In the genomic region with DNA sequence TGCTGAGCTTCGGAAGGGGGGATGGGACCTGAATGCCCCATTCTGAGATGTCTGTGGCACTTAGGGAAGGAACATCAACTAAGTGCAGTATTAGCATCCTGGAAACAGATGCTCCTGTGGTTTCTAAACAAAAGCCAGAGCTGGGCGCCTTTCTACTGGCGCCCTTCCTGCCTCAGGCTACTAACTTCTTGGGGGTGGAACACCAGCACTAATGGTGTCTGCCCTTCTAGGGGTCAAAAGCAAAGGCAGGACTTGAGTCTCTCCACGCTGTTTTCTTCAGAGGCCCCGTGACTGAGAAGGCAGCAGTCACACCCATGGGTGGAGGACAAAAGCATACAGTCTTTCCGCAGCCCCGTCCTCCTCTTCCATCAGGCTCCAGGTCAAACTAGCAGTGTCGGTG, we compare ENCODE assay signal across 29 mouse cellular contexts. TPM values are rescaled to one million over a fixed set of nuclear protein-coding genes. Genes with fewer than 3 reads are reported as not detected.
DNase-seq lines count a peak whose midpoint lies in the region; ATAC-seq and TF ChIP-seq lines count a peak whose summit lies in the region.
"Had no signal": no experiment of that assay in that cellular context is flagged by ENCODE, and none has a peak within 500 bp of the region (broad histone marks: within the 10 kb centered on the region; RNA-seq: fewer than 3 reads in every experiment).

No protein-coding gene starts in this region.

- H3K27ac ChIP-seq in lung, embryonic 14.5 days (ENCODE audit: low read depth) = no peak overlapping the region
- H3K27ac ChIP-seq in ES-E14 (ENCODE audit: insufficient read depth, low read depth, low read length, poor library complexity, severe bottlenecking) = peak overlapping the region; percentile 44; the same call in 1 of the 2 replicates
- no peak overlapping the region for H3K27ac ChIP-seq in embryonic facial prominence, embryonic 11.5 days (replicated peaks; ENCODE audit: low read depth, low read length)
- H3K27ac ChIP-seq: hindbrain, embryonic 14.5 days; limb, embryonic 15.5 days; liver, embryonic 15.5 days had no signal

- ATAC-seq in lung, embryonic 14.5 days (ENCODE audit: insufficient read depth) = no peak
- ATAC-seq in embryonic facial prominence, embryonic 11.5 days (replicated peaks; ENCODE audit: insufficient number of reproducible peaks, low FRiP score, low TSS enrichment, low read depth) = no peak
- ATAC-seq in megakaryocyte progenitor cell, adult 5-6 weeks (replicated peaks; ENCODE audit: poor library complexity) = no peak

- H3K36me3 ChIP-seq in lung, embryonic 14.5 days (ENCODE audit: insufficient read depth) = no peaks in the 10 kb centered on the region
- peaks cover 8% of the 10 kb centered on the region for H3K36me3 ChIP-seq in ES-E14 (ENCODE audit: control insufficient read depth, insufficient read depth, low read length, poor library complexity, severe bottlenecking)
- H3K36me3 ChIP-seq in embryonic facial prominence, embryonic 11.5 days (replicated peaks; ENCODE audit: control insufficient read depth, insufficient read depth, low read depth, low read length) = no peaks in the 10 kb centered on the region
- H3K36me3 ChIP-seq: G1E; heart, embryonic 10.5 days; limb, embryonic 15.5 days; liver, embryonic 15.5 days had no signal

- peaks cover 16% of the 10 kb centered on the region for H3K27me3 ChIP-seq in lung, embryonic 14.5 days (ENCODE audit: insufficient read depth, low read length)
- H3K27me3 ChIP-seq in embryonic facial prominence, embryonic 11.5 days (ENCODE audit: control insufficient read depth, insufficient read depth, low read length) = peaks cover 8% of the 10 kb centered on the region

- H3K4me3 ChIP-seq in lung, embryonic 14.5 days (ENCODE audit: low read depth, low read length) = no peak overlapping the region
- peak overlapping the region; percentile 44 to 50 for H3K4me3 ChIP-seq in ES-E14 (ENCODE audit: insufficient read depth in 1 of 2, low read depth in 1 of 2, low read length in 2 of 2, poor library complexity in 1 of 2, severe bottlenecking in 1 of 2)
- no peak overlapping the region for H3K4me3 ChIP-seq in embryonic facial prominence, embryonic 11.5 days (ENCODE audit: low read depth, low read length)

- H3K9me3 ChIP-seq in lung, embryonic 14.5 days (ENCODE audit: low read depth, low read length) = no peaks in the 10 kb centered on the region
- H3K9me3 ChIP-seq in ES-E14 (ENCODE audit: control insufficient read depth, insufficient read depth, low read depth, low read length) = no peaks in the 10 kb centered on the region
- H3K9me3 ChIP-seq in embryonic facial prominence, embryonic 11.5 days (replicated peaks; ENCODE audit: control insufficient read depth, low read length) = no peaks in the 10 kb centered on the region
- H3K9me3 ChIP-seq: G1E; heart, embryonic 10.5 days; limb, embryonic 15.5 days; liver, embryonic 15.5 days; megakaryocyte, embryonic 14.5 days had no signal

- TF ChIP-seq CTCF in lung, embryonic 14.5 days (IDR thresholded peaks at IDR 0.05; ENCODE audit: low read depth) = no peak

- 52% methylated on average over 8 of the region's 8 CpGs for WGBS in lung, embryonic 14.5 days
- 38% methylated on average over 8 of the region's 8 CpGs for WGBS in embryonic facial prominence, embryonic 11.5 days

- H3K4me1 ChIP-seq in lung, embryonic 14.5 days (ENCODE audit: insufficient read depth) = no peaks in the 10 kb centered on the region; the same call in 1 of the 2 replicates
- H3K4me1 ChIP-seq in ES-E14 (ENCODE audit: control insufficient read depth in 2 of 2, insufficient read depth in 2 of 2, low read length in 2 of 2, poor library complexity in 1 of 2) = peaks cover 0 to 12% of the 10 kb centered on the region in 2 experiments; a peak in 3 of 4 replicates
- H3K4me1 ChIP-seq in embryonic facial prominence, embryonic 11.5 days (ENCODE audit: control insufficient read depth, insufficient read depth, low read length) = peaks cover 5% of the 10 kb centered on the region; the same call in 1 of the 2 replicates

- H3K9ac ChIP-seq in lung, embryonic 14.5 days = no peak overlapping the region
- H3K9ac ChIP-seq in ES-E14 (ENCODE audit: insufficient read depth, low read depth, low read length, poor library complexity, severe bottlenecking) = peak overlapping the region; percentile 13; the same call in 1 of the 2 replicates
- H3K9ac ChIP-seq in embryonic facial prominence, embryonic 11.5 days (replicated peaks; ENCODE audit: low read length) = no peak overlapping the region
- H3K9ac ChIP-seq: limb, embryonic 15.5 days; liver, embryonic 15.5 days had no signal

- in situ Hi-C loops in ES-E14 (cut with MboI; ENCODE audit: low sequenced_read_pairs in 2 of 2, unreplicated experiment in 2 of 2) = no loop called here

- peak overlapping the region; percentile 70 for H3K4me2 ChIP-seq in lung, embryonic 14.5 days
- no peak overlapping the region for H3K4me2 ChIP-seq in embryonic facial prominence, embryonic 11.5 days (ENCODE audit: low read depth, low read length)

- DNase-seq in lung, embryonic 14.5 days = peak; percentile 7
- DNase-seq in lung, postnatal 4 days = no peak
- peak; percentile 89 for DNase-seq in ES-E14 (ENCODE audit: low read depth, low spot score)
- peak; percentile 17 for DNase-seq in embryonic facial prominence, embryonic 11.5 days (ENCODE audit: low spot score)
- peak; percentile 11 for DNase-seq in retina, postnatal 1 day
- DNase-seq in spleen, postnatal 4 days (ENCODE audit: low spot score in 2 of 2) = no peak
- DNase-seq: adrenal gland, postnatal 36 days; cerebellum, adult 11-12 months; cerebellum, postnatal 14 days; heart, postnatal 14 days; right cerebral cortex, postnatal 4 days; thymus, adult 2 months had no signal

TF ChIP-seq in ES-E14, 5 proteins besides CTCF, POLR2A, EP300 and RAD21:
- TF ChIP-seq ZNF384 (IDR thresholded peaks at IDR 0.05; ENCODE audit: low read depth, low read length) (no peak), MAFK (IDR thresholded peaks at IDR 0.05; ENCODE audit: insufficient read depth, low read depth, low read length) (no peak), CHD2 (IDR thresholded peaks at IDR 0.05; ENCODE audit: low read depth, low read length) (no peak), HCFC1 (IDR thresholded peaks at IDR 0.05; ENCODE audit: borderline replicate concordance, insufficient read depth, low read length) (no peak), ZC3H11A (IDR thresholded peaks at IDR 0.05; ENCODE audit: borderline replicate concordance, low read depth, low read length) (no peak)

RNA-seq across cellular contexts. Expression of a gene that starts 0.9 kb away (rescaled TPM):
- polyA plus RNA-seq in lung, embryonic 14.5 days (2014; fragmentation: Nextera tagmentation; extraction: Ambion mirVana) = 1.7 and 1.9 TPM in 2 replicates
- total RNA-seq in ES-E14 (2012; rRNA removed) = 5.6 and 11.3 TPM in 2 replicates
- 2.6 and 2.7 TPM in 2 replicates for polyA plus RNA-seq in embryonic facial prominence, embryonic 11.5 days (2014; fragmentation: Nextera tagmentation; extraction: Ambion mirVana)
- total RNA-seq in megakaryocyte progenitor cell, adult 5-6 weeks (2015) = not detected in 2 replicates
- not detected in 2 replicates for total RNA-seq in megakaryocyte progenitor cell, adult 5-6 weeks (2017)
- total RNA-seq: G1E; gastrocnemius, postnatal 4 days; heart, postnatal 14 days; neutrophil, adult 5-6 weeks had no signal
- polyA plus RNA-seq: C2C12; G1E; large intestine, adult 2 months had no signal

RNA-seq across cellular contexts. Expression of a gene that starts 2.5 kb away (rescaled TPM):
- polyA plus RNA-seq in lung, embryonic 14.5 days (2014; fragmentation: Nextera tagmentation; extraction: Ambion mirVana) = not detected in 2 replicates
- 1.9 and 3.8 TPM in 2 replicates for total RNA-seq in ES-E14 (2012; rRNA removed)
- not detected in 2 replicates for polyA plus RNA-seq in embryonic facial prominence, embryonic 11.5 days (2014; fragmentation: Nextera tagmentation; extraction: Ambion mirVana)
- total RNA-seq in megakaryocyte progenitor cell, adult 5-6 weeks (2015) = not detected in 2 replicates
- total RNA-seq in megakaryocyte progenitor cell, adult 5-6 weeks (2017) = not detected in 2 replicates
- total RNA-seq: adrenal gland, postnatal 36 days; gastrocnemius, postnatal 4 days; heart, postnatal 14 days; layer of hippocampus, postnatal 14 days; left cerebral cortex, postnatal 10 days; neutrophil, adult 5-6 weeks had no signal
- polyA plus RNA-seq: C2C12; forebrain, embryonic 16.5 days; G1E; heart, embryonic 10.5 days; hindbrain, embryonic 14.5 days; intestine, embryonic 16.5 days; large intestine, adult 2 months; limb, embryonic 15.5 days; liver, embryonic 15.5 days; lung, postnatal 0 days; midbrain, embryonic 16.5 days; thymus, adult 2 months had no signal

RNA-seq across cellular contexts. Expression of a gene that starts 44.9 kb away (rescaled TPM):
- 30.7 and 35.9 TPM in 2 replicates for polyA plus RNA-seq in lung, embryonic 14.5 days (2014; fragmentation: Nextera tagmentation; extraction: Ambion mirVana)
- total RNA-seq in ES-E14 (2012; rRNA removed) = 17.1 and 18.5 TPM in 2 replicates
- polyA plus RNA-seq in embryonic facial prominence, embryonic 11.5 days (2014; fragmentation: Nextera tagmentation; extraction: Ambion mirVana) = 38.7 and 41.6 TPM in 2 replicates
- total RNA-seq in megakaryocyte progenitor cell, adult 5-6 weeks (2015) = 22.7 and 27.1 TPM in 2 replicates
- total RNA-seq in megakaryocyte progenitor cell, adult 5-6 weeks (2017) = 26.3 and 26.5 TPM in 2 replicates

RNA-seq across cellular contexts. Expression of a gene that starts 47.0 kb away (rescaled TPM):
- not detected in 2 replicates for polyA plus RNA-seq in lung, embryonic 14.5 days (2014; fragmentation: Nextera tagmentation; extraction: Ambion mirVana)
- not detected in 2 replicates for total RNA-seq in ES-E14 (2012; rRNA removed)
- 0.10 and 0.24 TPM in 2 replicates for polyA plus RNA-seq in embryonic facial prominence, embryonic 11.5 days (2014; fragmentation: Nextera tagmentation; extraction: Ambion mirVana)
- total RNA-seq in megakaryocyte progenitor cell, adult 5-6 weeks (2015) = not detected in 2 replicates
- not detected in 2 replicates for total RNA-seq in megakaryocyte progenitor cell, adult 5-6 weeks (2017)
- total RNA-seq: adrenal gland, postnatal 36 days; gastrocnemius, postnatal 4 days; heart, postnatal 14 days; neutrophil, adult 5-6 weeks had no signal
- polyA plus RNA-seq: G1E; heart, embryonic 10.5 days; limb, embryonic 15.5 days; liver, embryonic 15.5 days; lung, postnatal 0 days; thymus, adult 2 months had no signal

RNA-seq across cellular contexts. Expression of a gene that starts 52.9 kb away (rescaled TPM):
- polyA plus RNA-seq in lung, embryonic 14.5 days (2014; fragmentation: Nextera tagmentation; extraction: Ambion mirVana) = not detected in 2 replicates
- 4.3 and 11.4 TPM in 2 replicates for total RNA-seq in ES-E14 (2012; rRNA removed)
- polyA plus RNA-seq in embryonic facial prominence, embryonic 11.5 days (2014; fragmentation: Nextera tagmentation; extraction: Ambion mirVana) = not detected in 2 replicates
- not detected in 2 replicates for total RNA-seq in megakaryocyte progenitor cell, adult 5-6 weeks (2015)
- not detected in 2 replicates for total RNA-seq in megakaryocyte progenitor cell, adult 5-6 weeks (2017)
- total RNA-seq: adrenal gland, postnatal 36 days; gastrocnemius, postnatal 4 days; layer of hippocampus, postnatal 14 days; left cerebral cortex, postnatal 10 days; neutrophil, adult 5-6 weeks had no signal
- polyA plus RNA-seq: C2C12; forebrain, embryonic 16.5 days; G1E; heart, embryonic 10.5 days; hindbrain, embryonic 14.5 days; liver, embryonic 15.5 days had no signal

Comparison
In these comparisons a context has a peak if more than half of its experiments do, and no peak if none do; other contexts are left out.
1. DNase-seq: peak in lung, embryonic 14.5 days (single experiment), ES-E14 (single experiment), embryonic facial prominence, embryonic 11.5 days (single experiment) and retina, postnatal 1 day (single experiment); none in lung, postnatal 4 days (0 of 2) and spleen, postnatal 4 days (0 of 2).
2. H3K4me3 ChIP-seq: peak in ES-E14 (2 of 2); none in lung, embryonic 14.5 days (single experiment) and embryonic facial prominence, embryonic 11.5 days (single experiment).